Mouse (Mus musculus) midbrain, postnatal 0 days (tissue): Measurements from ENCODE around the gene Dcaf15. TPM values are rescaled to one million over a fixed set of nuclear protein-coding genes. Genes with fewer than 3 reads are reported as not detected.

Experiments
- ATAC-seq: fragments of 200-750 bp; cut with Nextera tagmentation; 2 replicates; pipeline ENCODE4 v1.8.0; 2017; ENCODE audit warnings: moderate number of reproducible peaks, mild to moderate bottlenecking, moderate TSS enrichment, moderate library complexity; ENCODE audit not compliant: low FRiP score
- DNase-seq: peaks from one replicate; pipeline ENCODE4 v3.0.0-alpha.2; 2015; ENCODE audit warnings: low spot score
- H3K27ac ChIP-seq: fragments of 300-500 bp; sonication (generic); 2 replicates; pipeline ENCODE4 v1.5.1; 2014; ENCODE audit warnings: low read depth, mild to moderate bottlenecking, low read length, mixed read lengths
- H3K27me3 ChIP-seq: fragments of 300-500 bp; sonication (generic); 2 replicates; pipeline ENCODE4 v1.6.1; 2014; ENCODE audit warnings: low read length, control low read depth, mixed read lengths; ENCODE audit not compliant: insufficient read depth
- H3K36me3 ChIP-seq: fragments of 300-500 bp; sonication (generic); 2 replicates; pipeline ENCODE4 v1.6.1; 2014; ENCODE audit warnings: low read length, control low read depth, mixed read lengths; ENCODE audit not compliant: insufficient read depth
- H3K4me1 ChIP-seq: fragments of 300-500 bp; sonication (generic); 2 replicates; pipeline ENCODE4 v1.6.1; 2014; ENCODE audit warnings: mild to moderate bottlenecking, control low read depth, antibody characterized with exemption, low read length, mixed read lengths; ENCODE audit not compliant: insufficient read depth
- H3K4me2 ChIP-seq: fragments of 300-500 bp; sonication (generic); 2 replicates; pipeline ENCODE4 v1.6.1; 2014; ENCODE audit warnings: low read depth, mild to moderate bottlenecking, low read length, mixed read lengths; ENCODE audit not compliant: poor library complexity, severe bottlenecking
- H3K4me3 ChIP-seq: fragments of 300-500 bp; sonication (generic); 2 replicates; pipeline ENCODE4 v1.5.1; 2014; ENCODE audit warnings: low read depth, mild to moderate bottlenecking, low read length, moderate library complexity
- H3K9ac ChIP-seq: fragments of 300-500 bp; sonication (generic); replicated peaks from 2 replicates; pipeline ENCODE4 v1.6.1; 2014; ENCODE audit warnings: mild to moderate bottlenecking, low read length, moderate library complexity, mixed read lengths; ENCODE audit not compliant: poor library complexity, severe bottlenecking
- H3K9me3 ChIP-seq: fragments of 300-500 bp; sonication (generic); 2 replicates; pipeline ENCODE4 v1.6.1; 2016; ENCODE audit warnings: low read length, control low read depth
- CTCF ChIP-seq: IDR thresholded peaks from 2 replicates; pipeline ENCODE4 v1.5.1; 2016; ENCODE audit warnings: antibody characterized with exemption, mild to moderate bottlenecking
- WGBS: fragments of 180-500 bp; shearing (Covaris S2); extraction: QIAGEN DNeasy Blood & Tissue Kit; methylation state at CpG from one replicate; pipeline ENCODE4 v1.1.7; 2014; 5-methylcytosine and 5-hydroxymethylcytosine counted together
- polyA plus RNA-seq: library from polyadenylated mRNA; unstranded; fragments of >200 nt; fragmentation: Nextera tagmentation; extraction: Ambion mirVana; gene quantifications from 2 replicates; pipeline ENCODE4 v1.2.1, GENCODE M21; 2015
- total RNA-seq: library from RNA; depleted of rRNA; stranded (reverse); fragments of >200 nt; gene quantifications from 2 replicates; pipeline ENCODE4 v1.2.3, GENCODE M21; 2014

The Dcaf15 gene
- total and polyA plus RNA-seq, 2 experiments from 2014 or later: 21.7 to 67.6 TPM

DNA sequence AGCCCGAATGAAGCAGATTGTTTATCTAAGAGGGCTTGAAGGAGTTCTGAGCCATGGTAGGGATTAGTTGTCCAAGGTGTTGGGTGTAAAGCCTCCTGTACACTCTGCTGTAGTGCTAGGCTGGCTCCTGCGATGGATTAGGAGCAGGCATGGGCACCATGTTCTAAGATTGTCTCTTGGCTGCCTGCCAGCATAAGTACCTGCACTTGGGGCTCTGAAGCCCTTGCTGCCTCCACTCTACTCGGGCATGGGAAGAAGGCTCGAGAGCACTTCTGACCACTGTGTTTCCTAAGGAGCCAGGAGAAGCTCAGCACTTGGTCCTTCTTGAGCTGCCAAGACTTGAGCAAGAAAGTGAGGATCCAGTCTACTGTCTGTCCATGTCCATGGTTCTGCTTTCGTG lies 25.4 kb downstream of the Dcaf15 start:
- H3K36me3 ChIP-seq: peaks cover 70% of the 10 kb centered on the region
- H3K27me3 ChIP-seq: no peaks in the 10 kb centered on the region
- H3K9ac ChIP-seq: no peak overlapping the region
- WGBS: 84% methylated on average over 5 of the region's 5 CpGs
- no peak overlapping the region for H3K4me3 ChIP-seq
- H3K9me3 ChIP-seq: no peaks in the 10 kb centered on the region
- no peak overlapping the region for H3K4me2 ChIP-seq
- ATAC-seq: no peak
- no peak for TF ChIP-seq CTCF
- DNase-seq: no peak
- no peaks in the 10 kb centered on the region for H3K4me1 ChIP-seq
- H3K27ac ChIP-seq: no peak overlapping the region

DNA sequence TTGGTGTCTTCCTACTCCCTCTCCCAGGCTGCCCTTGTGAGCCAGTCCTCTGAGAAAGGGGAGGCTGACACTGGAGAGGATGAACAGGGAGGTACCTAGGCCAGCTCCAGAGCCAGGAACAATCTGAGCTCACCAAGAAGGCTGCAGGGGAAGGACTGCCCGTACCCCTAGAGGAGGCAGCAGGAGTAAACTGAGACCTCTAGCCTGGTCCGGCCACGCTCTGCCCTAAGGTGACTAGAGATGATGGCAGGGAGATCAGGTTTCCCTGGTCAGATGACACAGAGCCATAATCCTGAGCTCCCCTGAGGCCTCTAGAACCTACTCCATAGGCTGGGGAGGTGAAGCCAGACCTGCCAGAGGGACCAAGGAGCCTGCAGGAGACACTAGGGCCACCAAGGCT lies 27.7 kb downstream of the Dcaf15 start:
- 88% methylated on average over 3 of the region's 3 CpGs for WGBS
- Histone ChIP-seq H3K4me2 (no peak overlapping the region), H3K36me3 (peaks cover 51% of the 10 kb centered on the region), H3K27me3 (no peaks in the 10 kb centered on the region), H3K4me1 (peaks cover 8% of the 10 kb centered on the region; the same call in 1 of the 2 replicates), H3K9ac (no peak overlapping the region), H3K4me3 (no peak overlapping the region), H3K9me3 (no peaks in the 10 kb centered on the region), H3K27ac (no peak overlapping the region)
- ATAC-seq (no peak), DNase-seq (no peak)
- no peak for TF ChIP-seq CTCF

DNA sequence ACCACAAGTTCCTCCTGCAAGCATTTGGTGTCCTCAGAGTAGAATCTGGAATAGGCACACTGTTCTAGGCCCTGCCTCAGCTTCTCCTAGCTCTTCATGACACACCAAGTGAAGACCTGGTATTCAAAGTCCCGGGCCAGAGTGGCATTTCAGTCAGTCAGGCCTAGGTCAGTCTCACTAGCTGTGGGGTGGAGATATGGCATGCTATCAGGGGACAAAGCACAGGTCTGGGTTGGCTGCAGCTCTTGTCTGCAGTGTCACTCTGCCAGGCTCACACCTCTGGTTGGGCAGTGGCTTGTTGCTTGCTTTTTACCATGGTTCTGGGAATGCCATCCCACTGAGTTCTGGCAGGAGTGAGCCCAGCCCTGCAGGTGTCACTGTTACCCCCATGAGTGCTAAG lies 28.2 kb downstream of the Dcaf15 start:
- no peak for TF ChIP-seq CTCF
- no peaks in the 10 kb centered on the region for H3K27me3 ChIP-seq
- no peak for ATAC-seq
- WGBS: 95% methylated on average over 1 of the region's 1 CpGs
- no peak overlapping the region for H3K9ac ChIP-seq
- H3K27ac ChIP-seq: no peak overlapping the region
- no peak overlapping the region for H3K4me2 ChIP-seq
- H3K4me1 ChIP-seq: peaks cover 8% of the 10 kb centered on the region; the same call in 1 of the 2 replicates
- DNase-seq: no peak
- H3K4me3 ChIP-seq: no peak overlapping the region
- peaks cover 50% of the 10 kb centered on the region for H3K36me3 ChIP-seq
- H3K9me3 ChIP-seq: no peaks in the 10 kb centered on the region

DNA sequence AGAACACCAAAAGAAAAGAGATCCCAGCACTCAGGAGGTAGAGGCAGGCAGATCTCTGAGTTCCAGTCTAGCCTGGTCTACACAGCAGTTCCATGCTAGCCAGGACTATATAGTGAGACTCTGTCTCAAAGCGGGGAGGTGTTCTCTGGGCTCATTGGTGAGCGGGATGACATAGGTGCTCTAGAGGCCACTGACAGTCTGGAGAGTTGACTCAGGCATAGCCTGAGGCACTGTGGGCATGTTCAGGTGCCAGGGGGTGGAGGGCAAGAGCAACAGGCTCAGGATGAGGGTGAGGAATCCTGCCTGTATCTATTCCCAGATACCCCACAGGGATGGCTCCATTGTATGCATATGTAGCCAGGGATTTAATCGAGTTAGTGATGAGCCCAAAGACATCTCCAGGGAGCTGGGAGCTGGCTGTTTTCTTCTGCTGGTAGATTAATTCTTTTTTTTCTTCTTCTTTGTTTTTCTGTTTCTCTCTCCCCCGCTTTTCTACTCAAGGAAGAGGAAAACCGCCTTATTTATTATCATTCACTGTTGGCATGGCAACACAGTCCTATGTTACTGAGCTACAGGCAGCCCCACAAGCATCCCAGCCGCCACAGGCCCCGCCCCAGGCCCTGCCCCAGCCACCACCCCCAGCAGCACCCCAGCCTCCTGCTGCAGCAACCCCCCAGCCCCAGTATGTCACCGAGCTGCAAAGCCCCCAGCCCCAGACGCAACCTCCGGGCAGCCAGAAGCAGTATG lies 31.2 kb downstream of the Dcaf15 start:
- Histone ChIP-seq H3K9me3 (no peaks in the 10 kb centered on the region), H3K4me2 (peak overlapping the region; percentile 20; the same call in 1 of the 2 replicates), H3K4me1 (peaks cover 8% of the 10 kb centered on the region; the same call in 1 of the 2 replicates), H3K36me3 (peaks cover 26% of the 10 kb centered on the region), H3K27ac (peak overlapping the region; percentile 55; the same call in 1 of the 2 replicates), H3K27me3 (no peaks in the 10 kb centered on the region), H3K4me3 (no peak overlapping the region), H3K9ac (0 out of 2 replicates have a peak overlapping the region, but pooled peaks have one; percentile 8)
- ATAC-seq: no peak
- TF ChIP-seq CTCF: no peak
- WGBS: 34% methylated on average over 9 of the region's 10 CpGs
- peak; percentile 32 for DNase-seq

- Histone ChIP-seq H3K4me1 (peaks cover 16% of the 10 kb centered on the region), H3K27ac (0 out of 2 replicates have a peak overlapping the region, but pooled peaks have one; percentile 33), H3K36me3 (peaks cover 26% of the 10 kb centered on the region)
Measured at GRCm38 (mm10) chr8:84072321-84072720, 32.2 kb downstream of the Dcaf15 start.

DNA sequence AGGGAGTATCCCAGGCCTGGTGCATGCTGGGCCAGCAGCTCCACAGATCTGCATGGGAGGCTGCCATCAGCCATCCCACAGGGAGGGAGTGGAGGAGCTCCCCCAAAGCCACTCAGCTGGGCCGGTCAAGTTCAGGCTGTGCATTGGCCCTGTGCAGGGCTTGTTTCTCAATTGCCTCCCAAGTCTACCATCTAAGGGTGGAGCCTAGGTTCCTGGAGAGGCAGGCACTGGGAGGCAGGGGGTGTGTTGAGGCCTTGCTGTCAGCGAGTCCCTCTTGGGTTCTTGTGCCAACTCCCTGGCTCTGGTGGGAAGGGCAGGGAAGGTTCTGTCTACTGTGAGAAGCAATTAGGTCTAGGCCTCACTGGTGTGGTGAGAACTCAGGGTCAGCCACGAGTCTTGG lies 32.6 kb downstream of the Dcaf15 start:
- peaks cover 16% of the 10 kb centered on the region for H3K4me1 ChIP-seq
- TF ChIP-seq CTCF: no peak
- no peaks in the 10 kb centered on the region for H3K27me3 ChIP-seq
- DNase-seq: no peak
- ATAC-seq: no peak
- H3K4me2 ChIP-seq: no peak overlapping the region
- H3K36me3 ChIP-seq: peaks cover 25% of the 10 kb centered on the region
- WGBS: 73% methylated on average over 3 of the region's 3 CpGs
- H3K9ac ChIP-seq: no peak overlapping the region
- H3K4me3 ChIP-seq: no peak overlapping the region
- no peak overlapping the region for H3K27ac ChIP-seq
- H3K9me3 ChIP-seq: no peaks in the 10 kb centered on the region

More at GRCm38 (mm10) chr8:84072321-84072720, 32.2 kb downstream of the Dcaf15 start:
- H3K9me3 ChIP-seq: no peaks in the 10 kb centered on the region
- H3K27me3 ChIP-seq: no peaks in the 10 kb centered on the region
- TF ChIP-seq CTCF: no peak
- ATAC-seq: no peak
- H3K4me3 ChIP-seq: no peak overlapping the region
- 91% methylated on average over 10 of the region's 10 CpGs for WGBS
- H3K4me2 ChIP-seq: no peak overlapping the region
- no peak overlapping the region for H3K9ac ChIP-seq
- DNase-seq: no peak
